Mouse (Mus musculus): ENCODE measurements around the gene Etv6.

DNA sequence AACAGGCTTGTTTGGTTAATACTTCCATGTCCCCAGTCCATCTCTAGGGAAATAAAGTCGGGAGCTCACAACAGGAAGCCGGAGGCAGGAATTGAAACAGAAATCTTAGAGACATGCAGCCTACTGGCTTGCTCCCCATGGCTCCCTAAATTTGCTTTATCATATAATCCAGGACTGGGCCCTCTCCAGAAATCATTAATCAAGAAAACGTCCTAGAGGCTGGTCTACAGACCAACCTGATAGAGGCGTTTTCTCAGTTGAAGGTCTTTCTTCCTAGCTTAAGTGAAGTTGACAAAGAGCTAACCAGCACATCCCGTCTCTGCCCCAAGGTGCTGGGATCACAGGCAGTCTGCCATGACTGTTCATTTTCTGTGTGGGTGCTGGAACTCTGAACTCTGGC, 141.7 kb downstream of the Etv6 start:
- no peak for TF ChIP-seq CTCF (conservative IDR thresholded peaks at IDR 0.05; ENCODE audit: insufficient read depth, insufficient read length, low read depth, low read length)
- TF ChIP-seq POLR2A (IDR thresholded peaks at IDR 0.05; ENCODE audit: low read depth, low read length) = no peak

All from kidney, adult 2 months (tissue).